Mouse (Mus musculus): ENCODE measurements around the gene Aldoc.

Gene Aldoc

GRCm38 (mm10) chr11:78363309-78364007, 40.7 kb downstream of the Aldoc start:
- DNase-seq (ENCODE audit: low spot score): no peak

- DNase-seq (ENCODE audit: low spot score): no peak
Observed at GRCm38 (mm10) chr11:78364103-78364502, 41.3 kb downstream of the Aldoc start.

GRCm38 (mm10) chr11:78367456-78368225, 44.9 kb downstream of the Aldoc start:
- no peak for DNase-seq (ENCODE audit: low spot score)

- DNase-seq (ENCODE audit: low spot score): no peak
Observed at GRCm38 (mm10) chr11:78370389-78370788, 47.6 kb downstream of the Aldoc start.

GRCm38 (mm10) chr11:78371711-78372110, 48.9 kb downstream of the Aldoc start:
- no peak for DNase-seq (ENCODE audit: low spot score)

GRCm38 (mm10) chr11:78372166-78372565, 49.4 kb downstream of the Aldoc start:
- DNase-seq (ENCODE audit: low spot score): no peak

- no peak for DNase-seq (ENCODE audit: low spot score)
Observed at GRCm38 (mm10) chr11:78372610-78373009, 49.8 kb downstream of the Aldoc start.

GRCm38 (mm10) chr11:78374147-78374546, 51.4 kb downstream of the Aldoc start:
- DNase-seq (ENCODE audit: low spot score): peak; percentile 41
